In genomic region chr10:28843755-28844717, GRCm38 (mm10) we compare ENCODE assay signal across 8 mouse cellular contexts.
DNase-seq lines count a peak whose midpoint lies in the region; ATAC-seq and TF ChIP-seq lines count a peak whose summit lies in the region.

No protein-coding gene starts in this region.

- no peaks in the 10 kb centered on the region for H3K27me3 ChIP-seq in testis, adult 2 months (ENCODE audit: control insufficient read depth, insufficient read depth, low read length)
- no peaks in the 10 kb centered on the region for H3K27me3 ChIP-seq in forebrain, embryonic 15.5 days
- no peaks in the 10 kb centered on the region for H3K27me3 ChIP-seq in midbrain, postnatal 0 days (ENCODE audit: insufficient read depth, low read length)

- H3K4me3 ChIP-seq in testis, adult 2 months (ENCODE audit: control insufficient read depth, low read depth, low read length): no peak overlapping the region
- H3K4me3 ChIP-seq in forebrain, embryonic 15.5 days: no peak overlapping the region
- H3K4me3 ChIP-seq in midbrain, postnatal 0 days (ENCODE audit: low read depth, low read length): no peak overlapping the region

- H3K27ac ChIP-seq in testis, adult 2 months (ENCODE audit: control insufficient read depth, insufficient read depth, low read depth, low read length): no peak overlapping the region
- H3K27ac ChIP-seq in forebrain, embryonic 15.5 days (replicated peaks): no peak overlapping the region
- no peak overlapping the region for H3K27ac ChIP-seq in midbrain, postnatal 0 days (ENCODE audit: low read depth, low read length)

- H3K9ac ChIP-seq in forebrain, embryonic 15.5 days (replicated peaks): no peak overlapping the region
- no peak overlapping the region for H3K9ac ChIP-seq in midbrain, postnatal 0 days (replicated peaks; ENCODE audit: low read length, poor library complexity, severe bottlenecking)

- no peak overlapping the region for H3K4me2 ChIP-seq in forebrain, embryonic 15.5 days (replicated peaks)
- no peak overlapping the region for H3K4me2 ChIP-seq in midbrain, postnatal 0 days (ENCODE audit: low read depth, low read length, poor library complexity, severe bottlenecking)

- H3K9me3 ChIP-seq in forebrain, embryonic 15.5 days: no peaks in the 10 kb centered on the region
- no peaks in the 10 kb centered on the region for H3K9me3 ChIP-seq in midbrain, postnatal 0 days (ENCODE audit: low read length)

- DNase-seq in testis, postnatal 14 days (ENCODE audit: low spot score): no peak
- peak; percentile 24 for DNase-seq in cerebellum, adult 11 months
- DNase-seq in kidney, adult 11 months: peak; percentile 2
- peak; percentile 75 to 77 for DNase-seq in left cerebral cortex, postnatal 25 days (ENCODE audit: low spot score in 2 of 2)
- DNase-seq in midbrain, postnatal 0 days (ENCODE audit: low spot score): peak; percentile 87
- DNase-seq in thymus, adult 18-20 months: peak; percentile 8 to 16

- no peaks in the 10 kb centered on the region for H3K36me3 ChIP-seq in testis, adult 2 months (ENCODE audit: control insufficient read depth, insufficient read depth, low read length)
- H3K36me3 ChIP-seq in forebrain, embryonic 15.5 days: no peaks in the 10 kb centered on the region
- H3K36me3 ChIP-seq in midbrain, postnatal 0 days (ENCODE audit: insufficient read depth, low read length): no peaks in the 10 kb centered on the region

- 25% methylated on average over 7 of the region's 7 CpGs for WGBS in forebrain, embryonic 15.5 days
- 25% methylated on average over 7 of the region's 7 CpGs for WGBS in midbrain, postnatal 0 days

- intact Hi-C loops in left cerebral cortex, postnatal 25 days (cut with DNase I): loop anchor here (1.0 to 10.0 kb wide), 5 partner anchors 107 to 1929 kb away; partner anchors contain the start of gene Ptprk

- peak; percentile 57 for ATAC-seq in forebrain, embryonic 15.5 days (replicated peaks)
- peak; percentile 69 for ATAC-seq in midbrain, postnatal 0 days (ENCODE audit: low FRiP score)

- peak; percentile 22; the same call in 1 of the 2 replicates for TF ChIP-seq CTCF in testis, adult 2 months (IDR thresholded peaks at IDR 0.05; ENCODE audit: control insufficient read depth, insufficient read depth, insufficient replicate concordance, low read depth, low read length)
- peak; percentile 97 for TF ChIP-seq CTCF in midbrain, postnatal 0 days (IDR thresholded peaks at IDR 0.05)

- TF ChIP-seq POLR2A in testis, adult 2 months (IDR thresholded peaks at IDR 0.05; ENCODE audit: control insufficient read depth, low read depth, low read length): no peak

- no peaks in the 10 kb centered on the region for H3K4me1 ChIP-seq in testis, adult 2 months (ENCODE audit: control insufficient read depth, insufficient read depth, low read length)
- H3K4me1 ChIP-seq in forebrain, embryonic 15.5 days: 0 out of 2 replicates have a peak, but pooled peaks cover 3% of the 10 kb centered on the region
- H3K4me1 ChIP-seq in midbrain, postnatal 0 days (ENCODE audit: insufficient read depth, low read length): no peaks in the 10 kb centered on the region; the same call in 1 of the 2 replicates
